Mouse (Mus musculus): ENCODE results near the gene Topbp1.

DNA sequence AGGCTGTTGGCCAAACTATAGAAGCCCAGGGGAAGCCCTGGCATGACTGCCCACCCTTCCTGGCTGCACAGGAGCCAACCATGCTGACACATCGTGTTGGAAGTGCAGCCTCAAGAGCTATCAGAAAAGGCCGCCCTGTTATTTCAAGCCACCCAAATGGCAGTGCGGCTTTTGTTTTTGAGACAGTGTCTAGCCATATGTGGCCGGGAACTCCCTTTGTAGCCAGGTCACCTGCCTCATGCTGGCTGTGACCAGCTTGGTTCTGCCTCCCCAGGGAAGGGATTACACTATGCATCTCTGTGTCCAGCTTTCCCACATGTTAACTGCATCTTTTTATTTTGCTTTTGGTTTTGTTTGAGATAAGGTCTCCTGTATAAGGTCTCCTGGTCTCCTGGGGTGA lies 75.6 kb downstream of the Topbp1 start:
- TF ChIP-seq GATA1 (IDR thresholded peaks at IDR 0.05; ENCODE audit: low read length), result no peak
- no peak for TF ChIP-seq TAL1 (IDR thresholded peaks at IDR 0.05; ENCODE audit: low read length)

Measured in erythroblast, embryonic 14.5 days (primary cell).